Mouse (Mus musculus) splenic B cell, adult 2 months (primary cell): ENCODE data around the gene Dap.

Experiments used
- DNase-seq: peaks from one replicate; pipeline ENCODE4 v3.0.0-alpha.2; 2011; ENCODE audit warnings: low read depth, low spot score
- H3K27me3 ChIP-seq: 2 replicates; pipeline ENCODE4 v1.6.1; 2012; ENCODE audit warnings: mild to moderate bottlenecking, low read length, moderate library complexity, mixed read lengths; ENCODE audit not compliant: control insufficient read depth, poor library complexity, insufficient read depth, severe bottlenecking
- H3K36me3 ChIP-seq: 2 replicates; pipeline ENCODE4 v1.6.1; 2012; ENCODE audit warnings: mild to moderate bottlenecking, low read length, moderate library complexity, mixed read lengths; ENCODE audit not compliant: control insufficient read depth, poor library complexity, insufficient read depth, severe bottlenecking

Dap gene

DNA sequence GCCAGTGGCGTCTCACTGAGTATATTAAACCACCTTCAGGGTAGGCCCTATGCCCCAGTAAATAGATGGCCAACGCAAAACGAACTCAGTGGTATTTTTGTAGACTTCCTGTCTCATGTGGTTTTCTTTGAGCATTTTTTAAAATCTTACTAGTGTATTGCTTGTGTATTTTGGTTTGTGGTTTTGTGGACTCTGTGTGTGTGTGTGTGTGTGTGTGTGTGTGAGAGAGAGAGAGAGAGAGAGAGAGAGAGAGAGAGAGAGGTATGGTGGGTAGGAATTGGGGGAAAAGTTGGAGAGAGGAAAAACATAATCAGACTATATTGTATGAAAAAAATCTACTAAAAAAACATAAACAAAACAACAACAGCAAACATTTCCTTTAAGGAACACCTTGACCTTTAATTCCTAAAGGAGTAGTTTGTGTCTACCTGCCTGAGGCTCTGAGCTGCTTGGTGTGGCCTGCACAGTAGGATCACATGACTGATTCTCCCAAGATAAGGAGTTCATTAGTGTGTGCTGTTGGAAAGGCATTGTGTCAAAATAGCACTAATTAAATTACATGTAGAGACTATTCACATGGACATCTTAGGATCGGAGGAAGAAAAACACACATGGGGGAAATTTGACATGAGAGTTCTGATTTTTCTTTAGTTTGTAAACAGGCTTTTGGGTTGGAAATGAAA, 1.7 kb downstream of the Dap start:
- peak; percentile 19 for DNase-seq
- Histone ChIP-seq H3K27me3 (no peaks in the 10 kb centered on the region), H3K36me3 (no peaks in the 10 kb centered on the region; the same call in 1 of the 2 replicates)

GRCm38 (mm10) chr15:31226464-31226863, 2.4 kb downstream of the Dap start:
- Histone ChIP-seq H3K36me3 (no peaks in the 10 kb centered on the region; the same call in 1 of the 2 replicates), H3K27me3 (no peaks in the 10 kb centered on the region)
- DNase-seq: peak; percentile 26

GRCm38 (mm10) chr15:31227793-31228192, 3.7 kb downstream of the Dap start:
- no peak for DNase-seq
- no peaks in the 10 kb centered on the region for H3K27me3 ChIP-seq

DNA sequence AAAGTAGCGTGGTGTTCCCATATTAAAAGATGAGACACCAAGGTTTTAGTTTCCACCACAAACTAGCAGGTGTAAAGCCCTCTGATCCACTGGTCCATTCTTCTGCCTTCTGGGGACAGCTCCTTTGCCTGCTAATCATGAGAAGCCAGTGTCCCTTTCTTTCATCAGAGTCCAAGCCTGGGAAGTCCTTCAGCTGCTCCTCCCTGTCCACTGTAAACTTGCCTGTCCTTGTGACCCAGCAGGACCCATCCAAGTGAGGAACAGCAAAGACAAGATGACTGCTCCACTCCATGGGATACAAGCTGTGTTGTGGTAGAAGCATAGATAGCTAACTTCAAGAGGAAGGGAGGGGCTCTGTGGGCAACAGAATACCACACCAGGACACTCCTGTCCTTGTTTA, 8.9 kb downstream of the Dap start:
- H3K36me3 ChIP-seq: no peaks in the 10 kb centered on the region; the same call in 1 of the 2 replicates
- no peak for DNase-seq
- H3K27me3 ChIP-seq: no peaks in the 10 kb centered on the region

More at GRCm38 (mm10) chr15:31227793-31228192, 3.7 kb downstream of the Dap start:
- no peaks in the 10 kb centered on the region; the same call in 1 of the 2 replicates for H3K36me3 ChIP-seq

DNA sequence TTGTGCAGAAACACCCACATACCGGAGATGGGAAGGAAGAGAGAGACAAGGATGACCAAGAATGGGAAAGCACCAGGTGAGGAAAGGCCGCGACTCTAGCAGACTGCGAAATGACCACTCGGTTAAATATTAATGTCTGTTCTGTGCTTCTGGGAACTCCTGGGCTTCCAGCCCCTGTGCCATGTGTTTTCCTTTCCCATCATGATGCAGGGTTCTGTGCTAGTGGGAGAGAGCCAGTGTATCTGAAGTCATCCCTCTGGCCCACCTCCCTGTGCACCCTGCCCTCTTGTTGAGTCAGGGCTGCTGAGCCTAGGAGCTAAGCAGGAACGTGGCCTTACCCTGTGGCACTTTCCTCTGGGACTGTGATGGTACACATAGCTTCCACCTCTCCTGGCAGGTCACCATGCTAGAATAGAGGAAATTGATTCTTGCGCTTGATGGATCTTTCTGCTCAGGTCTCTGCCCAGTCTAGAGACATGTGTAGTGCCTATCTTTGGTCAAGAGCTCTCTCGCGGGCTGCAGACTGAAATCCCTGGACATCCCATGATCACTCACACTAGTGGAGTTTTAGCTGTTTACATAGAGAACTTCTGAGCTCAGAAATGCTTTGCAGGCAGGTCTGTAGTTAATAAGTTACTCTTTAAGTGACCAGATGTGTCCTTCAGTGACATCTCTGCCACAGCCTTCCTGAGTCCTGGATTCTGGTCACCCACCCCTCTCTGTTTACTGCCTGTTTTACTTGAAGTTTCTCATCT, 11.9 kb downstream of the Dap start:
- Histone ChIP-seq H3K27me3 (no peaks in the 10 kb centered on the region), H3K36me3 (no peaks in the 10 kb centered on the region; the same call in 1 of the 2 replicates)
- DNase-seq: no peak

- Histone ChIP-seq H3K36me3 (no peaks in the 10 kb centered on the region), H3K27me3 (no peaks in the 10 kb centered on the region)
- DNase-seq: no peak
Measured at GRCm38 (mm10) chr15:31236549-31236907, 12.4 kb downstream of the Dap start.

- Histone ChIP-seq H3K27me3 (no peaks in the 10 kb centered on the region), H3K36me3 (no peaks in the 10 kb centered on the region)
- no peak for DNase-seq
Measured at GRCm38 (mm10) chr15:31237368-31237767, 13.3 kb downstream of the Dap start.

DNA sequence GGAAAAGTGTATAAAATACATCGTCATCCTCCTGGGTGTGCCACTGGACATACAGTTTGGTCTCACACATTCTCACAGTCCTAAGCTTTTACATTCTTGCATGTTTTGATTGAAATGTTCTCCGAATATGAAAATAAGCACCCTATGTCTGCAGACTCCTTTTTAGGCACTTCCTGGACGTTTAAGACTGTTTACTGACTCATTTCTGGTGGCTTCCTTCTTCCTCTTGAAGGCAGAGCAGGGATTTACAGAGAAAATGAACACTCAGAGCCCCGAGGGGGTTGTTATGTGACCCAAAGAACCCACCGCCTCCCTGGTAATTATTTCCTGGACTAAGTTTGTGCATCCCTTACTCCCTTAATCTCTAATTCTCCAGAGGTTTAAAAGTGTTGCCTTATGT, 13.8 kb downstream of the Dap start:
- Histone ChIP-seq H3K36me3 (no peaks in the 10 kb centered on the region), H3K27me3 (no peaks in the 10 kb centered on the region)
- no peak for DNase-seq

DNA sequence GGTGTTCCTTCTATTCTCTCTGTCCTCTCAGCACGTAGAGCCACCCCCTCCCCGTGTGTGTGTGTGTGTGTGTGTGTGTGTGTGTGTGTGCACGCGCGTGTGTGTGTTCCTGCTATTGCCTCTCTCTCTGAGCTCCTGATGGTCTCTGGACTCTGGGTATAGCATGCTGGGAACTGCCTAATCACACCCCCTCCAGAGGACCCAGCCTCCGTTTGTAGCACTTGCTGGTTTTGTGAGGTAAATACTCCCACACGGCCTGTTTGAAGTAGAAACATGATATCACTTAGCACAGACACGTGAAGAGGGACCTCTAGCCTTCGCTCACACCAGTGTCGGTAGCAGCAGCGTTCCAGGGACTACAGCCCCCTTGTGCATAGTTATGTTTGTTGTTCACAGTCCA, 14.5 kb downstream of the Dap start:
- no peaks in the 10 kb centered on the region for H3K36me3 ChIP-seq
- no peak for DNase-seq

DNA sequence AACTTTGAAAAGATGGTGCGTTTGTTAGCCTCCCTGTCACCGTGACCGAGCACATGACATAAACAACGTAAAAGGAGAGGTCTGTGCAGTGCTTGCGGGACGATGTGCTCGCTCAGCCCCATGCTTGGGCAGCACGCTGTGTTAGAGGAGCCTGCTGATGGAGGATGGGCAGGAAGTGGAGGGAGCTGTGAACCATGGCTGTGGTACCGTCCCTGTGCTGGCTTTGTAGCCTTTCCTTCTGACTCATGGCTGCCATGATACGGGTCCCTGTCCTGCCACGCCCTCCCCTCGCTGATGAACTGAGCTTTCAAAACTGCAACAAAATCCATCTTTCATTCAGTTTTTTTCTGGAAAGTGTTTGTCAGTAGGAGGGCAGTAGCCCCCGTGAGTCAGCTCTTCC, 15.6 kb downstream of the Dap start:
- H3K36me3 ChIP-seq: no peaks in the 10 kb centered on the region
- no peaks in the 10 kb centered on the region for H3K27me3 ChIP-seq
- no peak for DNase-seq

More for the DNA sequence above, 14.5 kb downstream of the Dap start:
- H3K27me3 ChIP-seq: no peaks in the 10 kb centered on the region

DNA sequence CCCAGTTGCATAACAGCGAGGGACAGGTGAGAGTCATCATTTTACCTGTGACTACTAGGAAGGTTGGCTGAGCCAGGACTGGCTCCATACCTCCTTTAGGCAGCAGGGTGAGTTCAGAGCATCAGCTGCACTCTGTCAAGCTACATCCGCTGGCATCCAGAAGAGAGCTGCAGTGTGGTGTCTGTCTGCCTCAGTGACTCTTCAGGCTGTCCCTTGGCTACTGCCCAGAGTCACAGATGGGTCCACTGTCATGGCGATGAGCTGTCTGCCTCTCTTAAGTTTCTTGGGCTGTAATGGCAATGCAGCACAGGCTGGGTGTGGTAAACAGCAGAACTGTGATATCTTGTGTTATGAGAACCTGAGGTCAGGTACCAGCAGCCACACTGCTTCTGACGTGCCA, 16.1 kb downstream of the Dap start:
- Histone ChIP-seq H3K27me3 (no peaks in the 10 kb centered on the region), H3K36me3 (no peaks in the 10 kb centered on the region)
- no peak for DNase-seq

DNA sequence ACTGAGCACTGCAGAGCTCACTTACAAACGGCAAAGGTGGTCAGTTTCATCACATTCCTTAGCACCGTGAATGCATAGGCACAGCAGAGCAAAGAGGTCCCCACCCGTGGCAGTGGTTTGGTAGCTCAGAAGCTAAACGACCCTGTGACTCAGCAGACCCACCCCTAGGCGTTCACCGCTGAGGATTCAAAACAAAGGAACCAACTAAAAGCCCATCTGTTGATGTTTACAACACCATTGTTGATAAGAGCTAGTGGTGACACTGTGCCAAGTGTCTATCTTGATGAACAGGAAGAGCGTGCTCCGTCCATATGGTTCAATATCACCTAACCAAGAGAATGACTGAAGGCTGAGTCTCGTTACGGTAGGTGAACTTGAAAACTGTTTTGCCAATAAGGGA, 19.1 kb downstream of the Dap start:
- no peaks in the 10 kb centered on the region for H3K36me3 ChIP-seq
- H3K27me3 ChIP-seq: no peaks in the 10 kb centered on the region
- DNase-seq: no peak

- no peak for DNase-seq
- Histone ChIP-seq H3K27me3 (no peaks in the 10 kb centered on the region), H3K36me3 (no peaks in the 10 kb centered on the region)
Measured at GRCm38 (mm10) chr15:31244696-31245445, 20.8 kb downstream of the Dap start.

- Histone ChIP-seq H3K27me3 (no peaks in the 10 kb centered on the region), H3K36me3 (no peaks in the 10 kb centered on the region)
- no peak for DNase-seq
Measured at GRCm38 (mm10) chr15:31245934-31246333, 21.8 kb downstream of the Dap start.

- H3K36me3 ChIP-seq: no peaks in the 10 kb centered on the region
- no peak for DNase-seq
Measured at GRCm38 (mm10) chr15:31247035-31247434, 22.9 kb downstream of the Dap start.

More at GRCm38 (mm10) chr15:31247035-31247434, 22.9 kb downstream of the Dap start:
- H3K27me3 ChIP-seq: no peaks in the 10 kb centered on the region
